Mouse (Mus musculus) urinary bladder, postnatal 0 days (tissue): ENCODE measurements around the gene Dusp13. TPM values are rescaled to one million over a fixed set of nuclear protein-coding genes. Genes with fewer than 3 reads are reported as not detected.

Experiments used
- polyA plus RNA-seq: library from polyadenylated mRNA; unstranded; fragments of >200 nt; fragmentation: Nextera tagmentation; extraction: Ambion mirVana; gene quantifications from 2 replicates; pipeline ENCODE4 v1.2.1, GENCODE M21; 2015

The Dusp13 gene
- 0.33 TPM in 1 of 2 replicates, not detected in the other for polyA plus RNA-seq

GRCm38 (mm10) chr14:21750881-21751542 lies at the start of gene Dusp13:
TSS of gene Dusp13 (minus strand) at chr14:21751181.

GRCm38 (mm10) chr14:21750008-21750880 lies 737 bp downstream of the Dusp13 start, which contains the start of gene Samd8:
TSS of gene Samd8 (plus strand) at chr14:21750531.

GRCm38 (mm10) chr14:21714486-21714885 lies 36.5 kb downstream of the Dusp13 start, which contains the start of gene Dupd1:
TSS of gene Dupd1 (minus strand) at chr14:21714576.

Other genes with a start within 250 kb of the Dusp13 start
- 0.17 TPM in 1 of 2 replicates, not detected in the other for gene Dupd1, start 36.6 kb downstream of the Dusp13 start, polyA plus RNA-seq
- 6.8 and 8.3 TPM in 2 replicates for gene Samd8, start 650 bp downstream of the Dusp13 start, polyA plus RNA-seq
- gene Vdac2, start 74.1 kb upstream of the Dusp13 start, polyA plus RNA-seq: 285 and 313 TPM in 2 replicates
- gene Comtd1, start 97.8 kb upstream of the Dusp13 start, polyA plus RNA-seq: 19.0 and 20.9 TPM in 2 replicates
- 10.7 and 11.0 TPM in 2 replicates for gene Zfp503, start 238.4 kb upstream of the Dusp13 start, polyA plus RNA-seq